Mouse (Mus musculus) 3T3-L1 (cell line): ENCODE measurements around the gene Spaca4.

Experiments
- DNase-seq: peaks from one replicate; pipeline ENCODE4 v3.0.0-alpha.2; 2015; ENCODE audit warnings: low read depth, low spot score

Gene Spaca4

DNA sequence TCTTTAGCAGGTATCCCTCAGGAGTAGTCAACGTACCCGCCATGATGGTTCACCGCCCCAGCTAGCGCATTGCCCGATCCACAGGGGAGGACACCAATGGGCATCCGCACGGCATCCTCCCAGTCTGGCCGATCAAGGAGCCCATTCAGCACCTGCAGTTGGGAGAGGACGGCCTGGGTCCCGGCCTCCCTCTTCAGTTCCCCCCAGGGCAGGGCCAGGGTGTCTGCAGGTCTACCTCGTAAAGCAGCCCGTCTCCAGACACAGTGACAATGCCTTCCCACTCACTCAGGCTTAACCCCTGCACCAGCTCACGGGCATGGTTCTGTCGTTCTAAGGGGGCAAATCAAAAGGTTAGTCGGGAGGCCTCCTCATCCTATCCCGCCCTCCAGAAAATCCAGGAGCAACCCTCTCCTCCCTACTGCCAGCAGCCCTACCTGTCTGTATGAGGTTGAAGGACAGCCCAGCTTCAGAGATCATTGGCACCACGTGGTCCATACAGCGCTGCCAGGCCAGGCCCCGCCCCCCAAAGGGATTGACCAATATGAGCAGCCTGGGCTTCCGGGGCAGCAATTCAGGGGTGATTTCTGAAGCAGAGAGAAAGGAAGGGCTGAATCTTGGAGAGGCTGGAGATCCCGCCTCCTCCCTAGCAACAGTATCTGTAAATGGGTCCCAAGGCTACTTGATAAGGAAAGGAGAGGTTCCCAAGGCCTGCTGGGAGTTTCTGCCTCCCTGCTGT lies 13.4 kb downstream of the Spaca4 start:
- DNase-seq: no peak

- no peak for DNase-seq
Measured at GRCm38 (mm10) chr7:45711316-45712021, 14.1 kb downstream of the Spaca4 start.

- no peak for DNase-seq
Measured at GRCm38 (mm10) chr7:45710477-45711191, 15.0 kb downstream of the Spaca4 start.

GRCm38 (mm10) chr7:45709677-45710355 lies 15.8 kb downstream of the Spaca4 start:
- DNase-seq: no peak

- DNase-seq: no peak
Measured at GRCm38 (mm10) chr7:45709036-45709435, 16.6 kb downstream of the Spaca4 start.

- DNase-seq: no peak
Measured at GRCm38 (mm10) chr7:45708221-45708761, 17.3 kb downstream of the Spaca4 start.

DNA sequence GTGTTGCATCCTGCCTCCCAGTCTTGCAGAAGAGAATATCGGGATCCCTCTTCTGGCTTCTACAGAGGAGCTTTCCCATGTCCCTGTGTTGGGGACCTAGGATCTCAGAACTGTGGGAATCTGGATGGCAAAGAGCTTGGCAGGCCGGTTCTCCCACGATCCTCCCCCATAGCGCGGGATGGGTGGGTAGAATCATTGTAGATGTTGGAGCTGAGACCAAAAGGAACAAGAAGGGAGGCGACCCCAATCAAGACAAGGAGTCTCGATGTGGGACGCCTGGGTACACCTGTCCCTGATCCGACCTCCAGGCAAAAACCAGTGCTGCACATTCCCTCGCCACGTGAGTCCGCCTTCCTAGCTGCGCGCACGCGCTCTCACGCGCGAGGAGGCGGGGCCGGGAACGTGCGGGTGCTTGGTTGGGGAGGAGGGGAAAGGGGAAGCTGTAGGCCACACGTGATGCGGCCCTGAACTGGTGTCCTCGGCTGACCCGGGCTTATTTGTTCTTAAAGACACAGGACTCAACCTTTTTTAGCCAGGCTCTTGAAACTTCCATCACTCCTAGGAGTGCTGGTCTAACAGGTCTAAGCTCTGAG lies 18.1 kb downstream of the Spaca4 start:
- peak; percentile 84 for DNase-seq

DNA sequence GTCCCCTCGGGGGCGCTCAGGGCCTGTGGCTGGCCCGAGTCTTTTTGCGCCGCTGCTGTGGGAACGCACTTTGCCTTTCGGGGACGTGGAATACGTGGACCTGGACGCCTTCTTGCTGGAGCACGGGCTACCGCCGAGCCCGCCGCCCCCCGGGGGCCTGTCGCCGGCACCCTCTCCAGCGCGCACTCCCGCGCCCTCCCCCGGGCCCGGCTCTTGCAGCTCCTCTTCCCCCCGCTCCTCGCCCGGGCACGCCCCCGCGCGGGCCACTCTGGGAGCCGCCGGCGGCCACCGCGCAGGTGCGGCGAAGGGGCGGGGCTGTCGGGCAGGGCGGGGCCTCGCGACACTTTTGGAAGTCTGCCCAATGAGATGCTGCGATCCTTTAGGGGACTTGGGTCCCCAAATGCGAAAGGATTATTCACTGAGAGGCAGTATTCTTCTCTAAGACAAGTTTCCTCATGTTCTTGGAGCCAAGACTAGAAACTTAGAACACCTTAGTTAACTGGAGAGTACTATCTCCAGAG lies 18.8 kb downstream of the Spaca4 start:
- peak; percentile 56 for DNase-seq

DNA sequence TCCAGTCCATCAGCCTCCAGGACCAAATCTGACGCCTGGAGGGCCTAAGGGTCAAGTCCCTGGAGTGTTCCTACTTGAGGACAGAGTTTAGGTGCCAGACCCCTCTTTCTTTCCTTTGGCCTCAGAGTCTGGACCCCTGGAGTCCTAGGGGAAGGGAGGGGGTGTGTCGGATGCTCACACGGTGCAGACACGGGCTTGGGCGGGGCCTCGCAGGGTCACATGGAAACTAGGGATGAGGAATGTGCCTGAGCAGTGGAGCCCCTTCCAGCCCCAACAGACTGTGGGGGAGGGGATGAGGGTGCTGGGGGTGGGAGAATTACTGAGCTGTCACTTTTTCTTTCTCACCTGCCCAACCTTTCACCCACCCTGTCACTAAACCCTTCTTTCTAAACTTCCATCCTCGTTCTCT lies 19.7 kb downstream of the Spaca4 start:
- DNase-seq: peak; percentile 75

GRCm38 (mm10) chr7:45705443-45705864 lies 20.2 kb downstream of the Spaca4 start:
- DNase-seq: no peak

GRCm38 (mm10) chr7:45704730-45705442 lies 20.7 kb downstream of the Spaca4 start, which contains the start of gene Dbp:
Dbp (plus strand) TSS chr7:45705088.
- peak; percentile 98 for DNase-seq

DNA sequence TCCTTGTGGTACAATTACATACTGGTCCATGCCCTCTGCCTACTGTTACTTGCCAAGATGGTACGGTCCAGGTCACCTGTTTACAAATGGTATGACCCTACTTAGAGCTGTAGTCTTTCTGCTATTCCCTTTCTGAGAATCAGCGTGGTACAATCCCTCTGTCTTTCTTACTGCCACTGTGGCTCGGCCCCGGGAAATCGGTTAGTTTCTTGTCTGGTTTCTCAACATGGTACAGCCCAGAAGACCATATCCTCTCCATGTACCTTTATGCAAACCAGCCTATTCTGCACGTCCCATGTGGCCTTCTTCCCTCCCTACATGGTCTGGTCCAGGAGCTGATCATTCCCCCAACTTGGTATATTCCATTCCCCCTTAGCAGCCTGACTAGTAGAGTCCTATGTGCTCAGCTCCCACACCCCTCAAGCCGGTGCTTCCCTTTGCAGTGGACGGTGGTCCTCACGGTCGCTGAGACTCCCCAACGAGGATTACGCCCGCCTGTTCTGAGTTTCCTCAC lies 21.5 kb downstream of the Spaca4 start:
- peak; percentile 85 for DNase-seq

- DNase-seq: no peak
Measured at GRCm38 (mm10) chr7:45703521-45704033, 22.0 kb downstream of the Spaca4 start.

GRCm38 (mm10) chr7:45702809-45703520 lies 22.6 kb downstream of the Spaca4 start:
- no peak for DNase-seq

GRCm38 (mm10) chr7:45702316-45702715 lies 23.3 kb downstream of the Spaca4 start:
- DNase-seq: no peak

DNA sequence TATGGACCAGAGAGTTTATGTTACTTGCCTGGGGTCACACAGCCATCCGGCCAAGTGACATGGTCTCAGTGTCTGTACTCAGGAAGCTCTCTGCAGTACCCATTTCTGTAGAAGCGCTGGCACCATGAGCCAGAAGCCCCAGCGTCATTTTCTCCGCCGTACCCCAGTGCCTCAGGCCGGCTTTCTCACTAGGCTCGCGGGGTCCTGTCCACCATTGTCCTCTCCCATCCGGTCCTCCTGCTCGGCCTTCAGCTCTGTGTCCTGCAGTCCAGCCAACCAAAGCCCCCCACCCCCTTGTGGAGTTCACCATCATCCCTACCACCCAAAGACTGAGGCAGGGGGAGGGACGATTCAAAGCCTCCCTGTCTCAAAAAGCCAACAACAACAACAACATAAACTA lies 24.0 kb downstream of the Spaca4 start:
- no peak for DNase-seq

DNA sequence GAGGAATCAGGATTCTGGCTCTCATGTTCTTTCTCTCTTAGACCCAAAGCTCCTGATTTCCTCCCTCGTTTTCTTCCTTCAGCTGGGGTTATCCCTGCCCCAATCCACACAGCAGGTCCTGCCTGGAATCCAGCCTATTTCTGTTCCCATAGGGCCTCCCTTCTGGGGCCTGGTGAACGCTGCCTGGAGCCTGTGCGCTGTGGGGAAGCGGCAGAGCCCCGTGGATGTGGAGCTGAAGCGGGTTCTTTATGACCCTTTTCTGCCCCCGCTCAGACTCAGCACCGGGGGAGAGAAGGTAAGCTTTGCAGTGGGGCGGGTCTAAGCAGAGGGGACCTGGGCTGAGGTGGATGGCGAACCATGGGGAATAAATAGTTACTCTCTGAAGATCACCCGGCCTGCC lies 24.5 kb downstream of the Spaca4 start:
- no peak for DNase-seq

DNA sequence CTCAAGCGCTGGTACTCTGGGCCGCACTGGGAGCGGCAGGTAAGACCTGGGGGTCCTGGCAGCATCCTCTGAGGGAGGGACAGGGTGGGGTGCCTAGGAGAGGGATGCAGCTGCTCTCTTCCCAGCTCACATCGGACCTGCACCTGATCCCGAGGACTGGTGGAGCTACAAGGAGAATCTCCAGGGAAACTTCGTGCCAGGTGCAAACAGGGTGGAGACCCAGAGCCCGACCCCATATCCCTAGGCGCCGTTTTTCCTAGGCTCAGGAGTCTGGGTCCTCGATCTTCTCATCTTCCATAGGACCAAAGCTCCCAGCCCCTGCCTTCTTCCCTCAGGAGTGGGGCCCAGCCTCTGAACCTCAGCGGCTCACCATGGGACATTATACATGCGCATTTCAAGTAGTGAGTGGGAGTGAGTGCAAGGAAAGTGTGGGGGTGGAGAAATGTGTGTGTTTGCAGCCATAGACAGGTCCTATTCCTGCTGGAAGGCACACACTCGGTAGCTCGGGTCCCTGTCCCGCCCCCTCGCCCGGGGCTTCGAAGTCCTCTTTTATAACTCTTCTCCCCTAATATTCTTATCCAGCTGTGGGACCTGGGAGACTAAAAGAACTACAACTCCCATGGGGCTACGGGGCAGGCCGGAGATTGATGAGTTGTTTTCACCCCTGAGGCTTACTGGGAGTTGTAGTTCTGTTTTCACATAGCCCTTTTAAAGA lies 25.2 kb downstream of the Spaca4 start:
- DNase-seq: peak; percentile 87
